Mouse (Mus musculus) lung, postnatal 36 days (tissue): ENCODE measurements around the gene Hist1h2bg.
"Not testable (repeated sequence)": the region's sequence is repeated elsewhere in the genome, so short reads cannot be mapped to it uniquely, and the experiment has no call there.

Experiments
- DNase-seq: peaks from one replicate; pipeline ENCODE4 v3.0.0; 2022; ENCODE audit warnings: mixed read lengths

Gene Hist1h2bg

GRCm38 (mm10) chr13:23539821-23540220, 31.4 kb upstream of the Hist1h2bg start:
- not testable (repeated sequence) for DNase-seq

DNA sequence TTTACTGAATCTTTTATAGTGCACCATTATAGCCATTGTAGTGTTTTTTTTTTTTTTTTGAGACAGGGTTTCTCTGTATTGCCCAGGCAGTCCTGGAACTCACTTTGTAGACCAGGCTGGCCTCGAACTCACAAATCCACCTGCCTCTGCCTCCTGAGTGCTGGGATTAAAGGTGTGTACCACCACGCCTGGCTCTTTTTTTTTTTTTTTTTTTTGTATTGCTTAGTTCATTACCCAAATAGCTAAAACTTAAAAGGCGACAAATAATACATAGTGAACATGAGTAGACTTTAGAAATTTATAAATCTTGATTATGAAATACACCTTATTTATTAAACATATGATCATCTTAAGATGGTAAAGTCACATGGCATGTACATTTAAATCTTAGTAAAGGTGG, 29.7 kb upstream of the Hist1h2bg start:
- no peak for DNase-seq

GRCm38 (mm10) chr13:23542225-23542980, 28.8 kb upstream of the Hist1h2bg start:
- not testable (repeated sequence) for DNase-seq

- peak; percentile 93 for DNase-seq
These were observed 28.1 kb upstream of the Hist1h2bg start, which contains the start of gene Hist1h2bh for GRCm38 (mm10) chr13:23542999-23543607. Hist1h2bh (minus strand) TSS chr13:23543392.

- DNase-seq = peak; percentile 91
These were observed 27.0 kb upstream of the Hist1h2bg start, which contains the start of gene Hist1h3f for GRCm38 (mm10) chr13:23543965-23544786. Hist1h3f (plus strand) TSS chr13:23544052.

DNA sequence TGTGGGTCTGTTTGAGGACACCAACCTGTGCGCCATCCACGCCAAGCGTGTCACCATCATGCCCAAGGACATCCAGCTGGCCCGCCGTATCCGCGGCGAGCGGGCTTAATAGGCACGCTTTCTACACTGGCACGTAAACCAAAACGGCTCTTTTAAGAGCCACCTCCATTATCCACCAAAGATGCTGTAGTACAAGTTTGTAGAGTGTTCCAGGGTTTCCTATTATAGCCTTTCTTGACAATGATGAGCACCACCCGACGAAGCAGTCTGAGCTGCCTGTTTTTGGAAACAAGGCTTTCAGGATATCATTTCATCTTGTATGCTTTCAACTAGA, 26.4 kb upstream of the Hist1h2bg start:
- DNase-seq = not testable (repeated sequence)

GRCm38 (mm10) chr13:23546694-23547093, 24.5 kb upstream of the Hist1h2bg start:
- DNase-seq = no peak

DNA sequence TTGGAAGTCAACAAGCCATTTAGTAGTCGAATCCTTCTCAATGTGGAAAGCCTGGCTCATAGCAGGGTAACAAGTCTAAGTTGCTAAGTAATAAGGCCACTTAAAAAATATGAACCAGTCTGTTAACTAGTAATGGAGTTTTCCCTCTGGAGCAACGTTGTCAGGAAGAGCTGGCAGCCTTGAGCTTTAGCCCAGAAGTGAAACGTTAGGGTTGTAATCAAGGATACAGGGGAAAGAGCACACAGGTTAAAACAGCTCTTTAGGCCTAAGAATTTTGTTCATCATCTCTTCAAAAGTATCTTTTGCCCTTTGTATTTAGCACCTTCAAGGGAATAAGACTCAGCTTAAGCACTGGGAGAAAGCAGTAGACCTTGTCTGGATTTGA, 20.4 kb upstream of the Hist1h2bg start:
- no peak for DNase-seq

DNA sequence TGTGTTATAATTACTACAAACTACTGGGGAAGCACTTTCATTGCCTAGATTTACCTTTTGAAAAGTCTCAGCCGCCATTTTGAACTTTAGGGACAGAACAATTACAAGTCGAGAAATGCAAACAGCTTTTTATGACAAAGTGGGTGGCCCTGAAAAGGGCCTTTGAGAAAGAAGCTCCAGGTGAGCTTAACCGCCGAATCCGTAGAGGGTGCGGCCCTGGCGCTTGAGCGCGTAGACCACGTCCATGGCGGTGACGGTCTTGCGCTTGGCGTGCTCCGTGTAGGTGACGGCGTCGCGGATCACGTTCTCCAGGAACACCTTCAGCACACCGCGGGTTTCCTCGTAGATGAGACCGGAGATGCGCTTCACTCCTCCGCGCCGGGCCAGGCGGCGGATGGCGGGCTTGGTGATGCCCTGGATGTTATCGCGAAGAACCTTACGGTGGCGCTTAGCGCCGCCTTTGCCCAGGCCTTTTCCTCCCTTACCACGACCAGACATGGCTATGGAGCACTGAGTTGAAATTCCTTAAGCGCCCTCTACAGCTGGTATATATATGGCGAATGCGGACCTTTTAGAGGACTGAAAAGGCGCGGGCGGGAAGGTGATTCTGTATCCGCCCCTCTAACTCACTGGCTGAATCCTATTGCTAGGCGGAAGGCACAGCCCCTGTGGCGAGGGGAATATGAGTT, 19.9 kb upstream of the Hist1h2bg start, which contains the start of gene Hist1h4f:
Hist1h4f (minus strand) TSS at position 503 of the 689 bp plus-strand sequence.
- DNase-seq = peak; percentile 92

GRCm38 (mm10) chr13:23551931-23552914, 19.0 kb upstream of the Hist1h2bg start:
- DNase-seq = no peak

DNA sequence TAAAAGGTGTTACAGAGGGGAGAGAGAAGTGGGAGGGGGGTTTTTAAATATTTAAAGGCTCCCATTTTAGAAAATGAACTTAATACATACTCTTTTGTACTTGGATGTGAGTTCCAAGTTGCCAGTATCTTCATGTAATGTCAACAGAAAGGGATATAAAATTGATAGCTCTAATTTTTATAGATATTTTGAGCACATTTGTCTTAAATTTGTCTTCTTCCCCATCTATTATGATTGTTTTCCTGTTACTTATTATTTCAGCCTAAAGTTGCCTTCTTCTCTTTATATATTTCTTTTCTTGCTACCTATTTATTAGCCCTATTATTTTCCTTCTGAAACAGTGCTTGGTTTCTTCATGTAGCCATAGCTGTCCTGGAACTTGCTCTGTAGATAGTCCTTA, 18.2 kb upstream of the Hist1h2bg start, which contains the start of gene Hist1h1d:
Hist1h1d (plus strand) TSS at position 301 of the 400 bp plus-strand sequence.
- DNase-seq = no peak

GRCm38 (mm10) chr13:23554393-23554792, 16.8 kb upstream of the Hist1h2bg start:
- no peak for DNase-seq

GRCm38 (mm10) chr13:23554925-23555838, 16.0 kb upstream of the Hist1h2bg start:
- peak; percentile 82 for DNase-seq

GRCm38 (mm10) chr13:23555839-23556416, 15.3 kb upstream of the Hist1h2bg start:
- DNase-seq = peak; percentile 93

DNA sequence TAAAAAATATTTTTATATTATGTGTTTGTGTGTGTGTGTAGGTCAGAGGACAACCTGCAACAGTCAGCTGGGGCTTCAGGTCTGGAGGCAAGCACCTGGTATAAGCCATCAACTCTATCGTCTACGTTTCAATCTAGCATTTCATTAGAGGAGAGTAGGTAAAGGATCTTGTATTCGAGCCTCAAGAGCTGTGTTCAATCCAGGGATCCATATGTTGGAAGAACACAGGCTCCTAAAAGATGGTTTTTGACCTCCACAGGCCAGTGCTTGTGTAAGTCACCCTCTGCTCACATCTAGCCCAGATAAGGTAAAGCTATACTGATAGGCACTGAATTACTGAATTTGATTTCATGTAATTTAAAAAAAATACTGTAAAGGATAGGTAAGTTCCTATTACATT, 14.3 kb upstream of the Hist1h2bg start:
- no peak for DNase-seq

- not testable (repeated sequence) for DNase-seq
These were observed 10.5 kb upstream of the Hist1h2bg start for GRCm38 (mm10) chr13:23560699-23561098.

DNA sequence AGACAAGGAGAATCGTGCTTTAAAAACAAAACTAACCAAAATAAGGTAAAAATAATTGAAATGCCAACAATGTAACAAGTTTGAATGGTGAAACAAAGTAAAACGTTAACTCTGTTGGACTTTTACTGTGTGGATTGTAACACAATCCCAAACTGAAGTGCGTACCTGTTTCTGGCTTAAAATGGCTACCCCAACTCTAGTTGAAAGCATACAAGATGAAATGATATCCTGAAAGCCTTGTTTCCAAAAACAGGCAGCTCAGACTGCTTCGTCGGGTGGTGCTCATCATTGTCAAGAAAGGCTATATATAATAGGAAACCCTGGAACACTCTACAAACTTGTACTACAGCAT, 9.7 kb upstream of the Hist1h2bg start:
- DNase-seq = not testable (repeated sequence)

- peak; percentile 97 for DNase-seq
These were observed 9.1 kb upstream of the Hist1h2bg start, which contains the start of gene Hist1h3e for GRCm38 (mm10) chr13:23561883-23562659. Hist1h3e (minus strand) TSS chr13:23562369.
